Mouse (Mus musculus) neural tube, embryonic 14.5 days (tissue): ENCODE data around the gene Fnip1. TPM values are rescaled to one million over a fixed set of nuclear protein-coding genes. Genes with fewer than 3 reads are reported as not detected.

Experiments used
- ATAC-seq: fragments of 200-750 bp; cut with Nextera tagmentation; 2 replicates; pipeline ENCODE4 v1.8.0; 2017; ENCODE audit warnings: low read depth, mild to moderate bottlenecking, moderate TSS enrichment, moderate library complexity
- H3K27ac ChIP-seq: fragments of 300-500 bp; sonication (generic); 2 replicates; pipeline ENCODE4 v1.5.1; 2014; ENCODE audit warnings: low read depth, mild to moderate bottlenecking, control low read depth, low read length, moderate library complexity, mixed read lengths
- H3K27me3 ChIP-seq: fragments of 300-500 bp; sonication (generic); 2 replicates; pipeline ENCODE4 v1.6.1; 2014; ENCODE audit warnings: low read length; ENCODE audit not compliant: control insufficient read depth, insufficient read depth
- H3K36me3 ChIP-seq: fragments of 300-500 bp; sonication (generic); 2 replicates; pipeline ENCODE4 v1.6.1; 2014; ENCODE audit warnings: low read length, mixed read lengths; ENCODE audit not compliant: control insufficient read depth, insufficient read depth
- H3K4me1 ChIP-seq: fragments of 300-500 bp; sonication (generic); 2 replicates; pipeline ENCODE4 v1.6.1; 2014; ENCODE audit warnings: low read length; ENCODE audit not compliant: control insufficient read depth, insufficient read depth
- H3K4me2 ChIP-seq: fragments of 300-500 bp; sonication (generic); 2 replicates; pipeline ENCODE4 v1.6.1; 2014; ENCODE audit warnings: mild to moderate bottlenecking, low read depth, low read length, control low read depth
- H3K4me3 ChIP-seq: fragments of 300-500 bp; sonication (generic); 2 replicates; pipeline ENCODE4 v1.5.1; 2014; ENCODE audit warnings: low read depth, low read length, control low read depth, mixed read lengths
- H3K9ac ChIP-seq: fragments of 300-500 bp; sonication (generic); replicated peaks from 2 replicates; pipeline ENCODE4 v1.6.1; 2014; ENCODE audit warnings: low read depth, mild to moderate bottlenecking, control low read depth, low read length, mixed read lengths
- H3K9me3 ChIP-seq: fragments of 300-500 bp; sonication (generic); 2 replicates; pipeline ENCODE4 v1.6.1; 2016; ENCODE audit warnings: low read length; ENCODE audit not compliant: control insufficient read depth
- WGBS: fragments of 180-500 bp; shearing (Covaris S2); extraction: QIAGEN DNeasy Blood & Tissue Kit; methylation state at CpG from one replicate; pipeline ENCODE4 v1.1.7; 2014; 5-methylcytosine and 5-hydroxymethylcytosine counted together
- polyA plus RNA-seq: library from polyadenylated mRNA; unstranded; fragments of >200 nt; fragmentation: Nextera tagmentation; extraction: Ambion mirVana; gene quantifications from 2 replicates; pipeline ENCODE4 v1.2.1, GENCODE M21; 2014

Gene Fnip1
- polyA plus RNA-seq, 1 experiment from 2014 or later: 15.2 TPM

DNA sequence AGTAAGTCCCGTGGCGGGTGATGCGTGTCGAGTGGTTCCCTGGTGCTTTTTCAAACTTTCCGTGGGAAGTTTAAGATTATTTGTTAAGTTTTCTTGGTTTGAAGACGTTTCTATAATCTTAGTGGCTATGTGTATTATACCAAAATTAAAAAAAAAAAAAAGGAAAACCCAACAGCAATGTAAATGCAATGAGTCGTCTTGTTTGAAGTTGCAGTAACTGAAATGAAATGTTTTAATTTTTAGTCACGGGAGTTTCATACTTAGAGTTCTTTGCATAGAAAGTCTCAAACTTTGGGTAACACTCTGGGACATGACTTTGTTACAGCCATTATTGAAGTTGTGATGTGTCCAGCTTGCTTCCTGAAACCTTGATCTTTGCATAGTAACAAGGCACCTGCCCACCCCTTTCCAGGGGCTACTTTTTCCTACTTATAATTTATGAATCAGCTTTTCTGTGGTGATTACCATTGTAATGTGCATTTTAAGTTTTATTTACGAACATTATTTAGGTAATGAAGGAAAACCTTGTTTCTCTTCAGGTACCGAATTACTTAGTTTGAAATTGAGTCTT, 85.5 kb downstream of the Fnip1 start:
- 17% methylated on average over 10 of the region's 10 CpGs for WGBS
- Histone ChIP-seq H3K4me2 (peak overlapping the region; percentile 73), H3K4me1 (peaks cover 17% of the 10 kb centered on the region; the same call in 1 of the 2 replicates), H3K4me3 (peak overlapping the region; percentile 81), H3K36me3 (no peaks in the 10 kb centered on the region), H3K9ac (peak overlapping the region; percentile 82), H3K27me3 (no peaks in the 10 kb centered on the region), H3K27ac (no peak overlapping the region), H3K9me3 (no peaks in the 10 kb centered on the region)
- no peak for ATAC-seq

DNA sequence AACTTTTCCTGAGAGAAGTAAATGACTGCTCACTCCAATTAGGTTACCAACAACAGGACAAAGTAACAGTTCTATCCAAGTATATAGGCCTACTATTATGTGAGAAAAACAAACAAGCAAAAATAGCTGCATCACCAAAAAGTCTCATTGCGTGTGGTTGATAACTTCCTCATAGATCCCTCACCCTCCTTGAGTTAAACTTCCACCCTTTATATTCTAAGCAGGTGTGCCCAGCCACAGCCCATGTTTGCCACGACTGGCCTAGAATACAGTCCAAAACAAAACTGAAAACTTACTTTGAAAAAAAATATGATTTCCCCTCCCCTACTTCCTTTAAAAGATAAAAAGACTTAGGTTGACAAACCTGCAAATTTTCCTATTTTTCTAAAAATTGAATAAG, 90.0 kb downstream of the Fnip1 start:
- H3K27me3 ChIP-seq: no peaks in the 10 kb centered on the region
- 90% methylated on average over 2 of the region's 2 CpGs for WGBS
- no peak overlapping the region for H3K9ac ChIP-seq
- no peaks in the 10 kb centered on the region for H3K9me3 ChIP-seq
- no peak overlapping the region for H3K27ac ChIP-seq
- H3K4me2 ChIP-seq: no peak overlapping the region
- H3K36me3 ChIP-seq: no peaks in the 10 kb centered on the region
- peaks cover 13% of the 10 kb centered on the region; the same call in 1 of the 2 replicates for H3K4me1 ChIP-seq
- H3K4me3 ChIP-seq: no peak overlapping the region
- no peak for ATAC-seq

DNA sequence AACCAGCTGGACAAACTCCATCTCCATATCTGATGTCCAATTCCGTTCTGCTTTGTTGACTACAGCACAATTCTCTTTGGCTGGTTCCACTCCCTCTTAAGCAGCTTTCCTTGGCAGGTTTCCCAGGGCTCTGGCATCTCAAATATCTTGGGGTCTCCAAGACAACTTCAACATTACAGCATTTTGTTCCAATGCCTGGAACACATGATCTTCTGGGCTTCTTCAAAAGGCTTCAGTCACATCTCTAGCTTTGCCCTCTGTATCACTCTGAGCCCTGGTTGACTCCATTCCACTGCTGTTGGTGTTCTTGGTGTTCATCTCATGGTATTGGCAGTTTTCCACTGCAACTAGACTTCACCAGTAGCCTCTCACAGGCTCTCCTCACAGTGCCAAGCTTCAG, 92.4 kb downstream of the Fnip1 start:
- no peak for ATAC-seq
- H3K27ac ChIP-seq: 0 out of 2 replicates have a peak overlapping the region, but pooled peaks have one; percentile 28
- H3K9me3 ChIP-seq: no peaks in the 10 kb centered on the region

DNA sequence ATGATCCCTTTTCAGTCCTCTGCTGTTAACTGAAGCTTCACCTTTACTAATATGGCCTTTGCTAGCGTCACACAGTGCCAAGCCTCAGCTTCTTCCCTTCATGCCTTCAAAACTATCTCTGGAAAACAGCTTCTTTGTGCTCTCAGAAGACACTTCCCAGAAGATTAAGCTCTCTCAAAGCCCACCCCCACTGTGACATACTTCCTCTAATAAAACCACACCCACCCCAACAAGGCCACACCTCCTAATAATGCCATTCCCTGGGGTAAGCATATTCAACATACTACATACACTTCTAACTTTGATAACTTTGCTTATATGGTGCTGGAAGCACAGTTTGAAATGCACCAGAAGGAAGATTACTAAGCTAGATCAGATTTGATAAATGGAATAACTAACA, 92.9 kb downstream of the Fnip1 start:
- Histone ChIP-seq H3K4me3 (no peak overlapping the region), H3K9me3 (no peaks in the 10 kb centered on the region), H3K27ac (0 out of 2 replicates have a peak overlapping the region, but pooled peaks have one; percentile 28), H3K27me3 (no peaks in the 10 kb centered on the region), H3K4me2 (no peak overlapping the region), H3K4me1 (no peaks in the 10 kb centered on the region), H3K36me3 (no peaks in the 10 kb centered on the region), H3K9ac (no peak overlapping the region)
- no peak for ATAC-seq
- 91% methylated on average over 1 of the region's 1 CpGs for WGBS

More for the DNA sequence above, 92.4 kb downstream of the Fnip1 start:
- Histone ChIP-seq H3K27me3 (no peaks in the 10 kb centered on the region), H3K4me1 (no peaks in the 10 kb centered on the region), H3K36me3 (no peaks in the 10 kb centered on the region), H3K4me3 (no peak overlapping the region), H3K9ac (no peak overlapping the region), H3K4me2 (no peak overlapping the region)
- 63% methylated on average over 1 of the region's 1 CpGs for WGBS

DNA sequence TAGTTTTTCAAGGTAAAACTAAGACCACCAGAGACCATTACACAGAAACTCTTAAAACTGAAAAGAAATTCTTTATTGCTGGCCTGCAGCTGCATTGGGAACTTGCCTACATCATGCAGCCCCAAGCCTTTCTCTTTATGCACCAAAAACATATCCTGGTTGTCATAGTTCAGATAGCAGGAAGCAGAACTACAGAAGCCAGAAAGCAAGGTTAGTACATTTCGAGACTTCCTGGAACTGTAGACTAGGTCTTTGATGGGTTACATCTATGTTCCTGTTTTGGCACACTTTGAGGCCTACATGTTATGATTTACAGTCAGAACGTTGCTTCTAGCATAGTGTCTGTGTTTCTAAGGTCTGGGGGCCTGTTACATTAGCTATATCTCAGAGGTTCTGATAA, 95.8 kb downstream of the Fnip1 start:
- no peak overlapping the region for H3K4me2 ChIP-seq
- 91% methylated on average over 2 of the region's 2 CpGs for WGBS
- H3K27ac ChIP-seq: no peak overlapping the region
- no peaks in the 10 kb centered on the region for H3K4me1 ChIP-seq
- no peak for ATAC-seq
- H3K9ac ChIP-seq: no peak overlapping the region
- H3K9me3 ChIP-seq: no peaks in the 10 kb centered on the region
- H3K27me3 ChIP-seq: no peaks in the 10 kb centered on the region
- no peaks in the 10 kb centered on the region for H3K36me3 ChIP-seq
- no peak overlapping the region for H3K4me3 ChIP-seq

DNA sequence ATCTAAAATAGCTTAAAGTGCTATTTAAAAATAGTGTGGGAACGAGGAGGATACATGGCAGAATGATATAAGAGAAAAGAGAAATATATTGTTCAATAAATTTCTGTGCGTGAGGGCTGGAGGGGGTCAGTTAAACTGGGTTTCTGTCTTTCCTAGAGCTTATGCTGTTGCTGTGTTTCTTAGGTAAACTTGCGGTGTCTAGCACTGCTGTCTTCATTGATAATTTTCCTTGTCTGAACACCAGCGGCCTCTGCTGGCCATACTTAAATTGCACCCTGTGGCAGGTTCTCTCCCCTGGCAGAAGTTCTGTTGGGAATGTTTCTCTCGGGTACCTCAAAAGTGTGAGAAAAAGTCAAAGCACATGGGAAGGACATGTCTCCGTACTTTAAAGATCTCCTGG, 96.9 kb downstream of the Fnip1 start:
- WGBS: 57% methylated on average over 6 of the region's 6 CpGs
- ATAC-seq: no peak

DNA sequence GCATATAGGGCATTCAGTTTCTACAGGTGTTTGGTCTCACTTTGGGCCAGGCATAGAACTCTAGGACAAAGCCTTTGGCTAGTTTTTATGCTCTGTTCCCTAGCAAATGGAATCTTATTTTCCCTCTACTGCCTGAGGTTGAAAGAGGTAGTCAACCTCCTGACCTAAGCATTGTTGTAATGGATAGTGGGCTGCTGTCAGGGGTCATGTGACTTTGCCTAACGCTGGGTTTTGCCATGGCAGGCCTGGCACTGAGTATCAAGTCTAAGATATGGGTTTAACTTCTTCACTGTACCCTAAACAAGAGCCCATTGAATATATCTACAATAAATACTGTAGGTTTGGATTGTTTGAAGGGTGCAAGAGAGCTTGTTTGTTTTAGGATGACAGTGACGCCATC, 101.0 kb downstream of the Fnip1 start:
- Histone ChIP-seq H3K9ac (no peak overlapping the region), H3K27me3 (no peaks in the 10 kb centered on the region), H3K9me3 (no peaks in the 10 kb centered on the region), H3K27ac (no peak overlapping the region), H3K4me3 (no peak overlapping the region), H3K4me1 (no peaks in the 10 kb centered on the region), H3K4me2 (no peak overlapping the region), H3K36me3 (no peaks in the 10 kb centered on the region)
- WGBS: 58% methylated on average over 2 of the region's 2 CpGs
- no peak for ATAC-seq

More for the DNA sequence above, 96.9 kb downstream of the Fnip1 start:
- Histone ChIP-seq H3K4me2 (no peak overlapping the region), H3K9ac (no peak overlapping the region), H3K27me3 (no peaks in the 10 kb centered on the region), H3K27ac (no peak overlapping the region), H3K9me3 (no peaks in the 10 kb centered on the region), H3K36me3 (no peaks in the 10 kb centered on the region), H3K4me1 (no peaks in the 10 kb centered on the region), H3K4me3 (no peak overlapping the region)

DNA sequence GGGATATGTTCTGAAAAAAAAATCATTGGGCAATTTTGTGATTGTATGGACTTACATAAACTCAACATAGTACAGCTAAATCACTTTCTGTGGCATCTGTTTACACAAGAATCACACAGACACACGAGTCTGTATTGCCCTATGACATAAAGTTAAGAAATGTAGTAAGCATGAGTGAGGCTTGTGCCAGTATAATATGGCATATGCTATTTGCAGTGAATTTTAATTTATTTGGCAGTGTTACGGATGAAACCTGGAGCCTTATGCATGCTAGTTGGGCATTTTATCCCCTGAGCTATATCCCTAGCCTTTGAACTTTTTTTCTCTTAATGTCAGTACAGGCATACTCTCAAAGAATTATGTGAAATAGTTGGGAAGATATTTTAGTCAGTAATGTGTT, 101.5 kb downstream of the Fnip1 start:
- Histone ChIP-seq H3K4me1 (no peaks in the 10 kb centered on the region), H3K36me3 (no peaks in the 10 kb centered on the region), H3K9me3 (no peaks in the 10 kb centered on the region), H3K4me2 (no peak overlapping the region), H3K4me3 (no peak overlapping the region), H3K27ac (no peak overlapping the region), H3K27me3 (no peaks in the 10 kb centered on the region), H3K9ac (no peak overlapping the region)
- WGBS: 79% methylated on average over 2 of the region's 2 CpGs
- no peak for ATAC-seq

DNA sequence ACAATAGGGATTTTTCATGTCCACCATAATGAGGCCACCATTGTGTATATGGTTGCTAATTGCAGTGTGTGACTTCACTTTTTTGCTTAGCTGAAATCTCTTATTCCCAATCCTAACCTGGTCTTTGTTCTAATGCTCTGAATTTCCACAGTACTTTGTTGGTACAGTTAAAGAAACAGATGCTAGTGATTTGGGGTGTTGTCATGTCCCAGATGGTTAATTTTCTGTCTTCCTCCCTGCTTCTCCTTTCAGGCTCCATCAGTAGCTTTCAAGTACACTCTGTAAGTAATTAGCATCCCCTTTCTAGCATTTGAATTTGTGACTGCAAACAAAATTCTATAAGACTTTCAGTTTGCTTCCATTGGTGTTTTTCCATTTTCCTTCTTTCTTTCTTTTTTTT, 102.3 kb downstream of the Fnip1 start:
- no peaks in the 10 kb centered on the region for H3K36me3 ChIP-seq
- H3K4me3 ChIP-seq: no peak overlapping the region
- H3K4me2 ChIP-seq: no peak overlapping the region
- no peak overlapping the region for H3K27ac ChIP-seq
- H3K4me1 ChIP-seq: no peaks in the 10 kb centered on the region
- no peak for ATAC-seq
- no peak overlapping the region for H3K9ac ChIP-seq
- H3K27me3 ChIP-seq: no peaks in the 10 kb centered on the region
- H3K9me3 ChIP-seq: no peaks in the 10 kb centered on the region
